Mouse (Mus musculus): ENCODE results near the gene Zfp513.

The Zfp513 gene

DNA sequence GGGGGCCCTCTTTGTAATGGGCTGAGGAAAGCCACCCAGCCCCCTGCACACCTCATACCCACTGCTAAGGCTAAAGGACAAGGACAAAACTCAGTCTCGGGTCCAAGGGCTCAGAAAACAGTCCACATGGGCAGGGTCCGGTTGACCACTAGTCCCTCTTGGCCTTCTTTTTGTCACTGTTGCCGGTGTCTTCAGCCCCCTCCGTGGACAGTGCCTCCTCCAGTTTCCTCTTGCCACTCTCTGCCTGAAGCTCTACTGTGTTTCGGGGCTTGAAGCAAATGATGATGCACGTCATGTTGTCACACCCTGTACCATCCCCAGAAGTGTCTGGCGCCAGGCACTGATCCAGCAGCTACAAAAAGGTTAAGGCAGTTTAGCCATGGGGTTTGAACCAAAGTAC lies 830 bp upstream of the Zfp513 start:
- in situ Hi-C loops (cut with MboI; ENCODE audit: low pct_unique_long_range_greater_than_20kb in 1 of 2, low sequenced_read_pairs in 2 of 2, unreplicated experiment in 1 of 2): no loop called here

DNA sequence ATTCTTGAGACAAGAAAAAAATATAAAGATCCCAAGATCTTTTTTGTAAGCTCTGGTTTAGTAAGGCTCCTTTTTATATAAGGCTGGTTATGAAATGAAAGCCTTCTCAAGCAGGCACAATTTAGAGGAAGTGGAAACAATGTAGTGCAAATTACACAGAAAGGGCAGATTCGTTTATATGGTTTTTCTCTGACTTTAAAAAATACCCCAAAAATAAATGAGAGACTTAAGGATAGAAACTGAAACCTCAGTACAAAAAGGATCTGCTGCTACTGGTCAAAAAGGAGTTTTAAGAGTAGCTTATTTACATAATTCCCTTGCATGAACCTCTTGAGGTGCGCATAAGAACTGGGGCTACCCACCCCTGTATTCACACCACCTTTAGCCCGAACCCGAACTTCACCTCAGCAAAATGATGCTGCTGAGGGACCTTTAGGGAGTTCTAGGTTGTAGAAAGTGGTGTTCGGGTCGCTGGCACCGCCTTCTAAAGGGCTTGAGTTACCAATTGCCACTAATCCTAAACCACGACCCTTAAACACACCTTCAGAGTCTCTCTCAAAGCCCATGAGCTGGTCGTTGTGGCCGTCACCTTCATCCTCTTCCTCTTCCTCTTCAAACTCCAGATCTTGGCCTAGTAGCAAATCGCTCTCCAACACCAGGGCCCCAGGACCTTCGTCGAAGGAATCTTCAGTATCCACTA lies 911 bp downstream of the Zfp513 start:
- in situ Hi-C loops (cut with MboI; ENCODE audit: low pct_unique_long_range_greater_than_20kb in 1 of 2, low sequenced_read_pairs in 2 of 2, unreplicated experiment in 1 of 2): no loop called here

DNA sequence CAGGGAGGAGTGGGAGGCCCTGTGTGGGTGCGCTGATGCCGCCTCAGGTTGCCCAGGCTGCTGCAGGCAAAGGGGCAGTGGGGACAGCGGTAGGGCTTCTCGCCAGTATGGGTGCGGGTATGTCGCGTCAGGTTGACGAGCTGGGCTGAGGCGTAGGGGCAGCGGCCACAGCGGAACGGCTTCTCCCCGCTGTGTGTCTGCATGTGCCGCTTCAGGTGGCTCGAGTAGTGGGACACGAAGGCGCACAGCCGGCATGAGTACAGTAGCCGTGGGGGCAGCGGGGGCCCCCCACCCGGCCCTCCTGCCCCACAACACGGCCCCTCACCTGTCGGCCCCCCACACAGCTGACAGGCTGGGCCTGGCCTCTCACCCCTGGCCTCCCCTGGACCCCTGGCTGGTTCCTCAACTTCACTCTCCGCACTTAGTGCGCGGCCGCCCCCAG lies 1.8 kb downstream of the Zfp513 start:
- in situ Hi-C loops (cut with MboI; ENCODE audit: low pct_unique_long_range_greater_than_20kb in 1 of 2, low sequenced_read_pairs in 2 of 2, unreplicated experiment in 1 of 2): no loop called here

DNA sequence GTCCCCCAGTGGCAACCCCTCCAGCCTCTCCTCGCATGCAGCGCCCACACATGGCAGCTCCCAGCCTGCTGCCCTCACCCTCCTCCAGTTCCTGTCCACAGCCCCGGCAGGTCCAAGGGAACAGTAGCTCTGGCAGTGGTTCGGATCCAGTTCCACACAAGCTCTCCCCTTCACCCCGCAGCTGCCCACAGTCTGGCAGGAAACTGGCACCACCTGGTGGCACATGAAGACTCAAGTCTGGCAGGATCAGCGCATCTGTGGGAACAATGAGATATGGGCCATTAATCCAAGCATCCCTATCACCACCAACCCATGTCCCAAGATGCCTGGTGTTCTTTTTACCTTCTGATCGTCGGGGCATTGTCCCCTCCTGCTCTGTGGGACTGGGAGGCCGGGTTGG lies 2.2 kb downstream of the Zfp513 start:
- in situ Hi-C loops (cut with MboI; ENCODE audit: low pct_unique_long_range_greater_than_20kb in 1 of 2, low sequenced_read_pairs in 2 of 2, unreplicated experiment in 1 of 2): no loop called here

DNA sequence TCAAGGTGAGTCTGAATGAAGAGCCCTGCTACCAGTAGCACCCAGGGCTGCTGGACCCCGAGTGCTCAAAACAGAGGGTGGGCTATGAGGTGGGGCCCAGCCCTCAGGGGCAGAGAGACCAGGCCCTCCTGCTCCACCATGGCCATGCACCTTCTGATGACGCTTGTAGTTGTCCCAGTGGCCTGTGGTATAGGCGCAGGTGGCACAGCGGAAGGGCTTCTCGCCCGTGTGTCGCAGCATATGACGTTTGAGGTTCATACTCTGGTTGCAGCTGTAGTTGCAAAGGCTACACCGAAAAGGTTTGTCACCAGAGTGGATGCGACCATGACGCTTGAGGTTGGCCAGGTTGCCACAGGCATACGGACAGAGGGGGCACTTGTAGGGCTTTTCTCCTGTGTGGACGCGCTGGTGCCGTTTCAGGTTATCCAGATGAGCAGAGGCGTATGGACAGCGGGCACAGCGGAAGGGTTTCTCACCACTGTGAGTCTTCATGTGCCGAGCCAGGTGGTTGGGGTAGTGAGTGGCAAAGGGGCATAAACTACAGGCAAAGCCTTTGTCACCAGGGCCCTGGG lies 2.7 kb downstream of the Zfp513 start:
- in situ Hi-C loops (cut with MboI; ENCODE audit: low pct_unique_long_range_greater_than_20kb in 1 of 2, low sequenced_read_pairs in 2 of 2, unreplicated experiment in 1 of 2): no loop called here

DNA sequence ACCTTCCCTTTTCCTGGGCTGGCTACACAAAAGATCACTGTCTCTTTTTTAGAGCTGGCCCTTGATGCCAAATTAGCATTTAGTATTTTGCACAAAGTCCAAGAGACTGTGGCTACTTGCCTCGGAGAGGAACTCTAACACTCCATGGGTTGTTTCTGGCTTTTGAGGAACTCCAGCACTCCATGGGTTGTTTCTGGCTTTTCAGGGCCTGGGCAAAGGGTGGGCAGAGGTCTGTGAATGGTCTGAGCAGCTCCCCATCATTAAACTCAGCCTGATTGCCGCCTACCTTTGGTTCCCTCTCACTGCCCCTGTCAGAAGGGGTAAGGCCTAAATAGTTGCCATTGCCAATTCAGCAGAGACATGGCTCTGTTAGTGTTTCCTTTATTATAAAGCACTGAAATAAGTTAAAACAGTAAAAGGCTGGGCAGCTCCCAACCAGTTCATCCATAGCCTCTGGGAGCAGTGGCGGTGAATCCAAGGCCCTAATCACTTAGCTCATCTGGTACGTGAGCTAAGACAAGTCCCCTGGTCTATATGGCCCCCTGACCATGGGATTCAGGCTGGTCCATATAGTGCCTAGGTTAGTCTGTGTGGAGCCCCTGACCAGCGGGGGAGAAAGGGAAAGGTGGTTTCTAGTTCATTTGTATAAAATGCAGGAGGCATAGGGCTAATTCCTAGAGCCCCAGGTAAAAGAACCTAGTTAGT lies 3.3 kb downstream of the Zfp513 start:
- in situ Hi-C loops (cut with MboI; ENCODE audit: low pct_unique_long_range_greater_than_20kb in 1 of 2, low sequenced_read_pairs in 2 of 2, unreplicated experiment in 1 of 2): no loop called here

DNA sequence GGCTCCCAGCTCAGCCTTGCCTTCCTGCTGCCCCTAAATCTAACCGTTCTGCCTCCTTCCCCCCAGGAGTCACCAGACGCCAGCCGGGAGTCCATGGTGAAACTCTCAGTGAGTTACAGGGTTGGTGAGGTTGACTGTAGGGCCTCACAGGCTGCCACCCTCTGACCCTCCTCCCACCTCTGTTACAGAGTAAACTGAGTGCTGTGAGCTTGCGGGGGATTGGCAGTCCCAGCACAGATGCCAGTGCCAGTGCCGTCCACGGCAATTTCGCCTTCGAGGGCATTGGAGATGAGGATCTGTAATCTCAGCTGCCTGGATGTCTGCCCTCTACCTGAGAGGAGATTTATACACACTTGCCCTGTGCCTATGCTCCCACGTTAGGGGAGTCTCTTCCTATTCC lies 3.9 kb downstream of the Zfp513 start:
- in situ Hi-C loops (cut with MboI; ENCODE audit: low pct_unique_long_range_greater_than_20kb in 1 of 2, low sequenced_read_pairs in 2 of 2, unreplicated experiment in 1 of 2): no loop called here

DNA sequence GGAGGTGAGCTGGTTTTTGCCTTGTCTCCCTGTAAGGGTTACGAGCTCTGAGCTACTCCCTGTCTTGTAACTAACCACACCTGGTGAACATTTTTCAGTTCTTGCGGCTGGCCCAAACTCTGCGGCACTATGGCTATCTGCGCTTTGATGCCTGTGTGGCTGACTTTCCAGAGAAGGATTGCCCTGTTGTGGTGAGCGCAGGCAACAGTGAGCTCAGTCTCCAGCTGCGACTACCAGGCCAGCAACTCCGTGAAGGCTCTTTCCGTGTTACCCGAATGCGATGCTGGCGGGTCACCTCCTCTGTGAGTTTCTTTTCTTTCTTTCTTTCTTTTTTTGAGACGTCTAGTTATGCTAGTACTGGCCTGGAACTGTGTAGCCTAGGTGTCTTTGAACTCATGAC lies 5.0 kb downstream of the Zfp513 start:
- in situ Hi-C loops (cut with MboI; ENCODE audit: low pct_unique_long_range_greater_than_20kb in 1 of 2, low sequenced_read_pairs in 2 of 2, unreplicated experiment in 1 of 2): no loop called here

DNA sequence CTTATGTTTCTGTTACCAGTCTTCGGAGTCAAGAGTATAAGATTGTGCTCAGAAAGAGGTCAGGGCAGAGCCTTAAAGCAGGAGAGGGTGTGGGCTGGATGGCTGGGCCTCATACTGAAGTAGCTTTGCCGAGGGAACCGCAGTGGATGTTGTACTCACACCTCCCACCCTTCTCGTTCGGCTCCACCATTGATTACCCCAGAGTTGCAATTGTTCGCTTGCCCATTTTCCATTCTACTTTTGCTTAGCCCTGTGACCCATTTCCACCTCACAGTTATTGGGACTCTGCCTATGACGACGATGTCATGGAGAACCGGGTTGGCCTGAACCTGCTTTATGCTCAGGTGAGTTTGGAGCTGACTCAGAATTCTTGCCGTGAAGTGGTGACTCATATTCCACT lies 5.9 kb downstream of the Zfp513 start:
- in situ Hi-C loops (cut with MboI; ENCODE audit: low pct_unique_long_range_greater_than_20kb in 1 of 2, low sequenced_read_pairs in 2 of 2, unreplicated experiment in 1 of 2): no loop called here

DNA sequence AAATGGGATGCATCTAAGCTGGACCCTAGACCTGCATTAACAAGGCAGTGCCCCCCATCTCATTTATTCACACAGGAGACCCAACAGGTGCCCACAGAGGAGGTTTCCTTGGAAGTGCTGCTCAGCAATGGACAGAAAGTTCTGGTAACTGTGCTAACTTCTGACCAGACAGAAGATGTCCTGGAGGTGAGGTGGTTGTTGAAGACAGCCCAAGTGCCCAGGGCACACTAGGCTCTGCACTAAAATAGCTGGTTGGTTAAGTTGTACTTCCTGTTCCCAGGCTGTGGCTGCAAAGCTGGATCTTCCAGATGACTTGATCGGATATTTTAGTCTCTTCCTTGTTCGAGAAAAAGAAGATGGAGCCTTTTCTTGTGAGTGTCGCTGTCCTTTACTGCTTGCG lies 6.4 kb downstream of the Zfp513 start:
- in situ Hi-C loops (cut with MboI; ENCODE audit: low pct_unique_long_range_greater_than_20kb in 1 of 2, low sequenced_read_pairs in 2 of 2, unreplicated experiment in 1 of 2): no loop called here

DNA sequence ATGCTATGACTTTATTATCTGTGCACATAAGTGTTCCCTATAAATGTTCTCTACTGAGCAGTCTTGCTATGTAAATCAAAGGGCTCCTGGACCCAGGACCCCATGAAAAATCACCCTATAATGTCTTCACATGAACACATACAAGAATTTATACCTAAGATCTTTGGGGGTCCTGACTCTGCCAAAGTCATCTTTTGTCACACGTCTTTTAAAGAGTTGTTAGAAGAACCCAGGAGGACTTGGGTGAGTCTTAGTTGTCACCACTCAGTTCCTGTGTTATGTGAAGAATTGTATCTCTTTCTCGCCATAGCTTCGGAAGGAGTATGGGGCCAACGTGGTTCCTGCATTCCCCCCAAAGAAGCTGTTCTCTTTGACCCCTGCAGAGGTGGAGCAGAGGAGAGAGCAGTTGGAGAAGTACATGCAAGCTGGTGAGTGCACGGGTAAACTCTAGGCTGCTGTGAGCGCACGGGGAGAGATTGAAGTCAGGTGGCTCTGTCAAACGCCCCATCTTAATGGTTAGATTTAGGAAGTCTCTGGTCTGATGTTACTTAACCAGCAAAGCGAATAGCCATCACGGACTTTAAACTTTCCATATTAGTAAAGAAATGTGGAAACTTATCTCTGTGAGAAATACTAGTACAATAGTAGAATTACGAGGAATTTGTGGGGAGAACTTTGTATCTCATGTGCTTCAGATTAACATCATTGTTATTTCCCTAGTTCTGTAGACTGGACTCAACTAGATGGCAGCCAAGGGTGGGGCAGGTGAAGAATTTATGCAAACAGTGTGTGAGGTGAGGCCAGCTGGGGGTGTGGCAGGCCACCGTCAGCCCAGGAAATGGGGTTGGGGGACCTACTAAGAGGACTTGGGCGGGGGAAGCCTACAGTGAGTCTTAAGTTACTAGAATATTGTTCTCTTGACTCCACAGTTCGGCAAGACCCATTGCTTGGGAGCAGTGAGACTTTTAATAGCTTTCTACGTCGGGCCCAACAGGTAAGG lies 7.3 kb downstream of the Zfp513 start:
- in situ Hi-C loops (cut with MboI; ENCODE audit: low pct_unique_long_range_greater_than_20kb in 1 of 2, low sequenced_read_pairs in 2 of 2, unreplicated experiment in 1 of 2): no loop called here

DNA sequence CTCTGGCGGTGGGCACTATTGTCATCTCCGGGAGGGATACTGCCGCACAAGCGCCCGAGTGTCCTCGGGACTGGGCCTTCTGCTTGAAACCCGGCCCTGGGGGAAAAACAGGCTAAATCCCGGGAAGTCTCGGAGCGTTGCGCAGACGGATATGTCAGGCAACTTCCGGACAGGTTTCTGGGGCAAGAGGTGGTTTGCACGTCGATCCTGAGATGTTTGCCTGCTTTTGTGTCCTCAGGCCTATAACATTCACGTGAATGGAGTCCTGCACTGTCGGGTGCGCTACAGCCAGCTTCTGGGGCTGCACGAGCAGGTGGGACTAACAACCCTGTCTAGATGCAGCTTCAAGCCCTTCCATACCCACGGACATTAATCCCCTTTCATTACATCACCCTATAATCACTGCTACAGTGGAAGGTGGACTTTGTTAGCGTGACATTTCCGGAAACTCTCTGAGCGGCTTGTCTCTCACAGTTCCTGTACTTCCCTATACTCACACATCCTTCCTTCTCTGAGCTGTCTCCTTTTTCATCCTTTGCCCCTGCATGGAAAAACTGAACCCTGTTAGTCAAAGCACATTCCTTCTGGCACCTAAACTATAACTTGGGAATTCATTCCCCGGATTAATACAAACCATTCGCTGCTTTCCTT lies 8.3 kb downstream of the Zfp513 start:
- in situ Hi-C loops (cut with MboI; ENCODE audit: low pct_unique_long_range_greater_than_20kb in 1 of 2, low sequenced_read_pairs in 2 of 2, unreplicated experiment in 1 of 2): no loop called here

DNA sequence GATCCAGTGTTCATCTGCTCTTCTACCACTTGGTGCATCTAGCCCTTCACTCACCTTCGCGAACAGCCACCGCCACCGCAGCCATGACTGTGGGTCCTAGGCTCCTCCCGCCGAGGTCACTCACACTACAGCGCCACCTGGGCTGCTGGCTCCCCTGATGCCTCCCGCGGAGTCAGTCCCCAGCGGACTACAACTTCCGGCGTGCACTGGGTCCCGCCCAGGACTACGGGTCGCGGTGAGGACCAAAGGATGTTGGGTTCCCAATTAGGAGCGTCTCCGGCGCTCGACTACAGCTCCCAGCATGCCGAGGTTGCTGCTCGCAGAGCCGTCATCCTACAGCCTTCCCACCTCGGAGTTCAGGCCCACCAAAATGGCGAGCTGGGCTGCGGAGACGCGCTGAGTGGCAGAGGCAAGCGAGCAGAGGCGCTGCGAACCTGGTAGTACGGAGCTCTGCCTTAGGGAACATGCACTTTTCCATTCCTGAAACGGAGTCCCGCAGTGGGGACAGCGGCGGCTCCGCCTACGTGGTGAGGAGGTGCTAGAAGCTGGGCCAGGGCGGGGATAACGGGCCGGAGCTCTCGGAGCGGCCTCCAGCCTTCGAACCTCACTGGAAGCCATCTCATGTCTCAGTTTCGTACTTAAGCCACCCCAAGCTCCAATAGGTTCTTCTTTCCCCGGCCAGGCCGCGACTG lies 9.0 kb downstream of the Zfp513 start, which contains the start of the genes Snx17 and Eif2b4:
Gene Snx17, plus strand, starts transcription at position 289 of the 692 bp plus-strand sequence.
Gene Eif2b4, minus strand, starts transcription at position 492 of the 692 bp plus-strand sequence.
- in situ Hi-C loops (cut with MboI; ENCODE audit: low pct_unique_long_range_greater_than_20kb in 1 of 2, low sequenced_read_pairs in 2 of 2, unreplicated experiment in 1 of 2): no loop called here

DNA sequence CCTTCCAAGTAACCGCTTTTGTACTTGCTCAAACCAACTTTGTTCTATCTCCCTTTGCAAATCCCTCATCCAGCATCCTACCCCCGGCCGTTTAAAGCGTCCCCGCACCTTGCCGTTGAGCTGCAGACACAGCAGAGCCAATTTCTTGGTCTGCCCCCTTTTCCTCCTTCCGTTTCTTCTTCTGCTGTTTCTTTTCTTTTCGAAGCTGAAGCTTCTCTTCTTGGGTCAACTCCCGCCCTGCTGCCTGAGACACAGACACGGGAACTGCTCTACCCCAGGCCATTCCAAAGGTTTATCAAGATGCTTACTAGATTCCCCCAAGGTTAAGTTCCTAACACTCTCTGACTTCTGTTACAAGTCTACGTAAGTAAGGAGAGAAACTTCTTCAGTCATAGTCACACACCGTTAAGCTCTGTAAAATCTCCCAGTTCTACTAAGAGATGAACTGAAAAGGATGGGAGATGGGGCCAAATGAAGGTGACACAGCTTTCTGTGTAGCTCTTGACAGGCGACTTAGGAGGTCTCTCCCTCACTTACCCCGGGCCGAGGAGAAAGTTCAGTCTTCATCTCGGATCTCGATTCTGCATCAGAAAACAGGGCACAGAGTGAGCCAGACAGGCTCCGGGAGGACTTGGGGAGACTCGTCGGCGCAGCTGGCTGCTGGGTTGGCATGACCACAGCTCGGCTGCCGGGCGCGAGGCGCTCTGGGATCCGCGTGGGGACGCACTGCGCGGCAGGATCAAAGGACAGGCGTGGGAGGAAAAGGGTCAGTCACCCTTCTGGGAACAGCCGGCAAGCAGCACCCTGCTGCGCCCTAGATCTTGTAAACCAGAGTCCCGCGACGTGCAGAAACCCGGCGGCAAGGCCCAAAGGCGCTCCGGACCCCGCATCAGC lies 9.8 kb downstream of the Zfp513 start:
- in situ Hi-C loops (cut with MboI; ENCODE audit: low pct_unique_long_range_greater_than_20kb in 1 of 2, low sequenced_read_pairs in 2 of 2, unreplicated experiment in 1 of 2): no loop called here

DNA sequence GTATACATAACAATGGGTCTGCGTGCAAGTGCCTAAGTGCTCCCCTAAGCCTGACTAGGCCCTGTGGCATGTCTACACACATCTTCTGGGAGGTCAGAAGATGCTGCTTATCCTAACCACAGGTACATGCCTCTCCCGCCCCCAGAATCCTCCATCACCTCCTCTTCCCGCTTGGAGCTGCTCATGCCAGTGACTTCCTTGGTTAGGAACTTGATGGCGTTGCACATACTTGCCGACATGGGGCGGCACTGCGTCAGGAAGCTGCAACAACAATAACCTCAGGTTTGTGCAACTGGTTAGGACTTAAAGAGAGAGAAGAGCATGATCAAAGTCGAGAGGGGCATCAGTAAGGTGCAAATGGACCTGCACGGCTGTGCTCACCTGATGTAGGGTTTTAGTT lies 11.9 kb downstream of the Zfp513 start:
- in situ Hi-C loops (cut with MboI; ENCODE audit: low pct_unique_long_range_greater_than_20kb in 1 of 2, low sequenced_read_pairs in 2 of 2, unreplicated experiment in 1 of 2): no loop called here

DNA sequence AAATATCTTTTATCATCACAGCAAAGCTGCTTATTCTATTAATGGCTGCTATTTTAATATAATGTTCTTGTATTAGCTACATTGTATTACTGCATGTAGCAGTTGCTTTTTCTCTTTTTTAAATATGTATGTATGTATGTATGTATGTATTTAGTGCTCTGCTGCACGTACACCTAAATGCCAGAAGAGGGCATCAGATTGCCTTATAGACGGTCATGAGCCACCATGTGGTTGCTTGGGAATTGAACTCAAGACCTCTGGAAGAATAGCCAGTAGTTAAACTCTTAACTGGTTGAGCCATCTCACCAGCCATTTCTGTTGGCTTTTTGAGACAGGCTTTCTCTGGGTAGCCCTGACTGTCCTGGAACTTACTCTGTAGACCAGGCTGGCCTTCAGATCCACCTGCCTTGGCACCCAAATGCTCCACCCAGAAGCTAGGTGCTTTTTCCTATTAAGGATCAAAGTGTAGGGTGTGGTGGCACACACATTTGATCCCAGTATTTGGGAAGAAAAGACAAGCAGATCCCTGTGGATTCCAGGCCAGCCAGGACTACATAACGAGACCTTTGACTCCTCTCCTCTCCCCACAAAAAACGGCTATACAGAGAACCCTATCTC lies 13.8 kb downstream of the Zfp513 start:
- in situ Hi-C loops (cut with MboI; ENCODE audit: low pct_unique_long_range_greater_than_20kb in 1 of 2, low sequenced_read_pairs in 2 of 2, unreplicated experiment in 1 of 2): no loop called here
